Mouse (Mus musculus) midbrain, embryonic 14.5 days (tissue): ENCODE measurements around the gene Dnajc1. TPM values are rescaled to one million over a fixed set of nuclear protein-coding genes. Genes with fewer than 3 reads are reported as not detected.

Source experiments
- ATAC-seq: fragments of 200-750 bp; cut with Nextera tagmentation; 2 replicates; pipeline ENCODE4 v1.8.0; 2017; ENCODE audit warnings: moderate number of reproducible peaks, moderate library complexity; ENCODE audit not compliant: low FRiP score, low TSS enrichment
- DNase-seq: peaks from one replicate; pipeline ENCODE4 v3.0.0-alpha.2; 2015
- H3K27ac ChIP-seq: fragments of 300-500 bp; sonication (generic); replicated peaks from 2 replicates; pipeline ENCODE4 v1.5.1; 2014; ENCODE audit warnings: mild to moderate bottlenecking, low read depth, low read length, moderate library complexity
- H3K27me3 ChIP-seq: fragments of 300-500 bp; sonication (generic); 2 replicates; pipeline ENCODE4 v1.6.1; 2014; ENCODE audit warnings: low read length, control low read depth, mixed read lengths; ENCODE audit not compliant: control insufficient read depth, insufficient read depth
- H3K36me3 ChIP-seq: fragments of 300-500 bp; sonication (generic); 2 replicates; pipeline ENCODE4 v1.6.1; 2014; ENCODE audit warnings: low read length, control low read depth; ENCODE audit not compliant: control insufficient read depth, insufficient read depth
- H3K4me1 ChIP-seq: fragments of 300-500 bp; sonication (generic); 2 replicates; pipeline ENCODE4 v1.6.1; 2014; ENCODE audit warnings: mild to moderate bottlenecking, antibody characterized with exemption, low read length, control low read depth; ENCODE audit not compliant: control insufficient read depth, insufficient read depth
- H3K4me2 ChIP-seq: fragments of 300-500 bp; sonication (generic); 2 replicates; pipeline ENCODE4 v1.6.1; 2014; ENCODE audit warnings: mild to moderate bottlenecking, low read length, moderate library complexity
- H3K4me3 ChIP-seq: fragments of 300-500 bp; sonication (generic); replicated peaks from 2 replicates; pipeline ENCODE4 v1.5.1; 2014; ENCODE audit warnings: low read depth, low read length
- H3K9ac ChIP-seq: fragments of 300-500 bp; sonication (generic); replicated peaks from 2 replicates; pipeline ENCODE4 v1.6.1; 2014; ENCODE audit warnings: mild to moderate bottlenecking, low read length, moderate library complexity
- H3K9me3 ChIP-seq: fragments of 300-500 bp; sonication (generic); 2 replicates; pipeline ENCODE4 v1.6.1; 2016; ENCODE audit warnings: low read length, control low read depth, mixed read lengths; ENCODE audit not compliant: control insufficient read depth
- WGBS: fragments of 180-500 bp; shearing (Covaris S2); extraction: QIAGEN DNeasy Blood & Tissue Kit; methylation state at CpG from one replicate; pipeline ENCODE4 v1.1.7; 2014; 5-methylcytosine and 5-hydroxymethylcytosine counted together
- polyA plus RNA-seq: library from polyadenylated mRNA; unstranded; fragments of >200 nt; fragmentation: Nextera tagmentation; extraction: Ambion mirVana; gene quantifications from 2 replicates; pipeline ENCODE4 v1.2.1, GENCODE M21; 2014

The Dnajc1 gene
- polyA plus RNA-seq, 1 experiment from 2014 or later: 22.2 TPM

GRCm38 (mm10) chr2:18165511-18165910 lies 227.1 kb downstream of the Dnajc1 start:
- Histone ChIP-seq H3K36me3 (peaks cover 18% of the 10 kb centered on the region), H3K4me1 (no peaks in the 10 kb centered on the region), H3K27ac (no peak overlapping the region), H3K27me3 (no peaks in the 10 kb centered on the region), H3K4me2 (no peak overlapping the region), H3K9ac (no peak overlapping the region), H3K9me3 (no peaks in the 10 kb centered on the region), H3K4me3 (no peak overlapping the region)
- 73% methylated on average over 2 of the region's 2 CpGs for WGBS
- DNase-seq (peak; percentile 9), ATAC-seq (no peak)

GRCm38 (mm10) chr2:18160992-18161391 lies 231.6 kb downstream of the Dnajc1 start:
- no peaks in the 10 kb centered on the region for H3K9me3 ChIP-seq
- H3K4me2 ChIP-seq: no peak overlapping the region
- no peaks in the 10 kb centered on the region for H3K4me1 ChIP-seq
- no peak overlapping the region for H3K9ac ChIP-seq
- ATAC-seq (no peak), DNase-seq (no peak)
- no peak overlapping the region for H3K27ac ChIP-seq
- peaks cover 20% of the 10 kb centered on the region for H3K36me3 ChIP-seq
- H3K27me3 ChIP-seq: no peaks in the 10 kb centered on the region
- H3K4me3 ChIP-seq: no peak overlapping the region
- 88% methylated on average over 5 of the region's 5 CpGs for WGBS

DNA sequence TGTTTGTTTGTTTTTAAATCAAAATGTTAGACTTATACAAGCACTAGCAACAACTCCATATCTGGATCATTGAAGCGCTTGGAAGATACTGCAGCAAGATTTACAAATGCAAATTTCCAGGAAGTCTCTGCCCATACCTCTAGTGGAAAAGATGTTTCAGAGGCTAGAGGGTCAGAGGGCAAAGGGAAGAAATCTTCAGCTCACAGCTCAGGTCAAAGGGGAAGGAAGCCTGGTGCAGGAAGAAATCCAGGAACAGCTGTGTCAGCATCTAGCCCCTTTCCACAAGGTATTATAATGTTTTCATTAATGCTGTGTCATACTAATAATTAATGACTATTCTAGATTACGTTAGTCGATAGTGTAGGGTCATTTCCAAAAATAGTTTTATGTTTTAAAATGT lies 233.2 kb downstream of the Dnajc1 start:
- H3K27me3 ChIP-seq: no peaks in the 10 kb centered on the region
- peaks cover 20% of the 10 kb centered on the region for H3K36me3 ChIP-seq
- no peak overlapping the region for H3K4me2 ChIP-seq
- no peak for ATAC-seq
- no peak for DNase-seq
- 89% methylated on average over 3 of the region's 3 CpGs for WGBS
- H3K4me1 ChIP-seq: no peaks in the 10 kb centered on the region
- no peak overlapping the region for H3K27ac ChIP-seq
- H3K4me3 ChIP-seq: no peak overlapping the region
- H3K9me3 ChIP-seq: no peaks in the 10 kb centered on the region
- H3K9ac ChIP-seq: no peak overlapping the region

DNA sequence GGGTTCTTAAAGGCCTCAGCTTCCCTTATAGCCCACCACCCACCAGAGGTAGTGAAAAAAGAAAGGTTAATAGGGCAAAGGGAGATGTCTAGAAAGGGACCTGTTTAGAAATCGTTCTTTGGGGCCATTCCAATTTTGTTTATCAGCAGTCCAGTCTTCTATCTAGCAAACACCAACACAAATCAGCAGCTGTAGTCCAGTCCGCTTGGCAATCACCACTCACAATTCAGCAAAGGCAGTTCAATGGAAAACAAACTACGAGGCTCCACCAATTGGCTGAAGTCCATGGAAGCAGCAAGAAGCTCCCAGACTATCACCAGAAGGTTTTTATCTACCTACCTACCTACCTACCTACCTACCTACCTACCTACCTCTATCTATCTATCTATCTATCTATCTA lies 236.5 kb downstream of the Dnajc1 start:
- no peaks in the 10 kb centered on the region for H3K9me3 ChIP-seq
- ATAC-seq: no peak
- no peak for DNase-seq
- WGBS: 95% methylated on average over 3 of the region's 3 CpGs
- H3K9ac ChIP-seq: no peak overlapping the region
- H3K27ac ChIP-seq: no peak overlapping the region
- peaks cover 6% of the 10 kb centered on the region for H3K36me3 ChIP-seq
- no peak overlapping the region for H3K4me3 ChIP-seq
- no peaks in the 10 kb centered on the region for H3K4me1 ChIP-seq
- no peaks in the 10 kb centered on the region for H3K27me3 ChIP-seq
- H3K4me2 ChIP-seq: no peak overlapping the region
